Mouse (Mus musculus): ENCODE results near the gene Trak2.
"Not testable (repeated sequence)": the region's sequence is repeated elsewhere in the genome, so short reads cannot be mapped to it uniquely, and the experiment has no call there.

Trak2 gene

GRCm38 (mm10) chr1:58959682-58960081 is 13.5 kb downstream of the Trak2 start:
- no peak for DNase-seq (ENCODE audit: low read depth, low spot score)
- Histone ChIP-seq H3K27me3 (ENCODE audit: control insufficient read depth, insufficient read depth, low read length, poor library complexity, severe bottlenecking) (no peaks in the 10 kb centered on the region), H3K36me3 (ENCODE audit: control insufficient read depth, insufficient read depth, low read length, poor library complexity, severe bottlenecking) (no peaks in the 10 kb centered on the region)

GRCm38 (mm10) chr1:58958789-58959526 is 14.3 kb downstream of the Trak2 start:
- H3K27me3 ChIP-seq (ENCODE audit: control insufficient read depth, insufficient read depth, low read length, poor library complexity, severe bottlenecking); DNase-seq (ENCODE audit: low read depth, low spot score); H3K36me3 ChIP-seq (ENCODE audit: control insufficient read depth, insufficient read depth, low read length, poor library complexity, severe bottlenecking): not testable (repeated sequence)

GRCm38 (mm10) chr1:58957931-58958330 is 15.3 kb downstream of the Trak2 start:
- no peaks in the 10 kb centered on the region for H3K27me3 ChIP-seq (ENCODE audit: control insufficient read depth, insufficient read depth, low read length, poor library complexity, severe bottlenecking)
- no peaks in the 10 kb centered on the region for H3K36me3 ChIP-seq (ENCODE audit: control insufficient read depth, insufficient read depth, low read length, poor library complexity, severe bottlenecking)
- no peak for DNase-seq (ENCODE audit: low read depth, low spot score)

GRCm38 (mm10) chr1:58956229-58956628 is 17.0 kb downstream of the Trak2 start:
- Histone ChIP-seq H3K27me3 (ENCODE audit: control insufficient read depth, insufficient read depth, low read length, poor library complexity, severe bottlenecking) (no peaks in the 10 kb centered on the region), H3K36me3 (ENCODE audit: control insufficient read depth, insufficient read depth, low read length, poor library complexity, severe bottlenecking) (no peaks in the 10 kb centered on the region)
- DNase-seq (ENCODE audit: low read depth, low spot score), result peak; percentile 65

DNA sequence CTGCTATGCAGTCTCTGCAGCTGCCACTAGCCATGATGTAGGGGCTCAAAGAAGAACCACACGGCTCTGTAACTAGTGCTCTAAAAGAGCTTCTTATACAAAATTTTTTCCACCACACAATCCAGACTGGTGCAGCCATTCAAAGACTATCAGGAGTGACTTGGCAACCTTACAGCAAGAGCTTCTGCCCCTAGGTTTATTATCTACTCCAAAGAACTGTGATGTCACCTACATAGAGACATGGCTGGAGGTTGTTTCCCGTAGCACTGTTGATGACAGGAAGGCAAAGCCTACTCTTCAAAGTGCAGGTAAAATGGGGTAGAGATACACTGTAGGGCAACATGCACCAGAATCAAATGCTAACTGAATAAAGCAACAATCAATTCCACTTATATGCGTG is 17.5 kb downstream of the Trak2 start:
- H3K36me3 ChIP-seq (ENCODE audit: control insufficient read depth, insufficient read depth, low read length, poor library complexity, severe bottlenecking), result no peaks in the 10 kb centered on the region
- peak; percentile 8 for DNase-seq (ENCODE audit: low read depth, low spot score)
- H3K27me3 ChIP-seq (ENCODE audit: control insufficient read depth, insufficient read depth, low read length, poor library complexity, severe bottlenecking), result no peaks in the 10 kb centered on the region

DNA sequence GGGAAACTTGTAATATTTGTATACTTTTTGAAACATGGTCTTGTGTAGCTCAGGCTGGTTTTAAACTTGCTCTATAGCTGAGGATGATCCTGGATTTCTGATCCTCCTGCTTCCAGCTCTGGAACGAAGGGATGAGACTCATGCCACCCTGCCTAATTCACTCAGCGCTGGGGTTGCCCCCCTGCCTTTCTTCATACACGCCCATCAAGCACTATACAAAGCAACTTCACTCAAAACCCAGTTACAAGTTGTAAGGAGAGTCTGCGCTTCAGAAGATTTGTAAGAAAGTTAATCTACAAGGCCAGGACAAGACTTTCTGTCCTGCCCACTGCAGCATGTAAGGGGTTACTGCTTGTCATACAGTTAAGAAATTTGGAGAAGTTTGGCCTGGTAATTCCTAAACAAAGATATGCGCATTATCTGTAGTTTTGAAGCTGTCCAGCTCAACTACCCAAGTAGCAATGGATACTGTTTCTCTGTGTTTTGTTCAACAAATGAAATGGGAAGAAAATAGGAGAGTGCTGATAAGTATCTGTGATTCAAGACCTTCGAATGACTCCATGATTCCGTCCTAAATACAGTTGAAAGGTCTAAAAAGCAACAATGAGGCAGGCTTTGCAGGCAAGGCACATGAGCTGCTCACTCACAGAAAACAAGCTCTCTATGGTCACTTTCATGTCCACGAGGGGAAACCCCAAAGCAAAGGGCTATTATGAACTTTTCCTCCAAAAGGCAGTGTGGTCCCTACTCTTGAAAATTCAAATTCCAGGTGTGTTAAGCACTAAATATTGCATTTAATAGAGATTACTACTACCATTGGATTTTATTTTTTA is 18.4 kb downstream of the Trak2 start:
- no peaks in the 10 kb centered on the region for H3K27me3 ChIP-seq (ENCODE audit: control insufficient read depth, insufficient read depth, low read length, poor library complexity, severe bottlenecking)
- no peaks in the 10 kb centered on the region for H3K36me3 ChIP-seq (ENCODE audit: control insufficient read depth, insufficient read depth, low read length, poor library complexity, severe bottlenecking)
- DNase-seq (ENCODE audit: low read depth, low spot score), result no peak

GRCm38 (mm10) chr1:58953686-58954434 is 19.4 kb downstream of the Trak2 start:
- H3K27me3 ChIP-seq (ENCODE audit: control insufficient read depth, insufficient read depth, low read length, poor library complexity, severe bottlenecking), result no peaks in the 10 kb centered on the region
- H3K36me3 ChIP-seq (ENCODE audit: control insufficient read depth, insufficient read depth, low read length, poor library complexity, severe bottlenecking), result no peaks in the 10 kb centered on the region
- peak; percentile 79 for DNase-seq (ENCODE audit: low read depth, low spot score)

DNA sequence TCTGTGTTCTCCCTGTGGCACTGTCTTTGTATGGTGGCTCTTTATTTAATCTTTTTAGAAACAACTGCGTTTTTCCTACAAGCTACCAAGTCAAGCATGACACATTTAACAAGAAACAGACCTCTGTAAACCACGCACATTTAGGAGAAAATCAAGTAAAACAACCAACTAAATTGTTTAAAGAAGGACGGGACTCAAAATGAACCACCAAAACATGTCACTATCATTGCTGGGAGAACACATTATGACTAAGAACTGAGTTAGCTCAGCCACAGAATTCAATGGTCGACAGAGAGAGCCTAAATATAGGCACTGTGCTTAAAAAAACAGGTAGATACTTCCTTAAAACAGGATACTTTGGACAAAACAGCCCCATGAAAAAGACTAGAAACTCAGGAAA is 20.2 kb downstream of the Trak2 start:
- no peak for DNase-seq (ENCODE audit: low read depth, low spot score)
- Histone ChIP-seq H3K36me3 (ENCODE audit: control insufficient read depth, insufficient read depth, low read length, poor library complexity, severe bottlenecking) (no peaks in the 10 kb centered on the region), H3K27me3 (ENCODE audit: control insufficient read depth, insufficient read depth, low read length, poor library complexity, severe bottlenecking) (no peaks in the 10 kb centered on the region)

GRCm38 (mm10) chr1:58952526-58952925 is 20.7 kb downstream of the Trak2 start:
- Histone ChIP-seq H3K36me3 (ENCODE audit: control insufficient read depth, insufficient read depth, low read length, poor library complexity, severe bottlenecking) (no peaks in the 10 kb centered on the region), H3K27me3 (ENCODE audit: control insufficient read depth, insufficient read depth, low read length, poor library complexity, severe bottlenecking) (no peaks in the 10 kb centered on the region)
- no peak for DNase-seq (ENCODE audit: low read depth, low spot score)

- no peak for DNase-seq (ENCODE audit: low read depth, low spot score)
- no peaks in the 10 kb centered on the region for H3K36me3 ChIP-seq (ENCODE audit: control insufficient read depth, insufficient read depth, low read length, poor library complexity, severe bottlenecking)
- H3K27me3 ChIP-seq (ENCODE audit: control insufficient read depth, insufficient read depth, low read length, poor library complexity, severe bottlenecking), result no peaks in the 10 kb centered on the region
These were observed 21.4 kb downstream of the Trak2 start for GRCm38 (mm10) chr1:58951841-58952240.

DNA sequence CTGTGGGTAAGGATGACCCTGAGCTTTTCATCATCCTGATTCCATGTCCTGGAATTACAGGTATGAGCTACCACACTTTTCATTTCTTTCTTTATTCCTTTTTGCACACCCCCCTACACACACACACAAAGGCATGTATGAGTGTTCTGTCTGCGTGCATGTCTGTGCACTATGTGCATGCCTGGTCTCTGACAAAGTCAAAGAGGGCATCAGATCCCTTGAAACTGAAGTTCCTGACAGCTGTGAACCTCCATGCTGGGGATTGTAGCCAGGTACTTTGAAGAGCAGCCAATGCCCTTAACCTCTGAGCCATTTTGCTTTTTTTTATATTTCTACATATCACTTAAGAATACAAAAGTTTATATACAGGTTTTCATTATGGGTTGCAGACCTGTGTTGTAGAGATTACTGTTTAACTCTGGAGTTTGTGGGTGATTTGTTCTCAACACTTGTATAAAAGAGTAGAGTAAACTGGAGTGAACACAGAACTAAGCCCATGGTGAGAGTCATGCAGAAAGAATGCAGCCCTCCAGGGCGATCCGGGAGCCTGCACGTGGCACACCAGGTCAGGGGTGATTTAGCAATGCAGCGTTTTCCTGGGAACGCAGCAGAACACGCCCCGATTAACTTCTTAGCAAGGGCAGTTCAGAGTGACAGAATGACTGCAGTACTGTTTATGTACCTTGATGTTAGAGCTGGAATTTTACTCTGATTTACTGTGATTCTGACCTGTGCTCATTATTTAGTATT is 22.2 kb downstream of the Trak2 start:
- no peaks in the 10 kb centered on the region for H3K27me3 ChIP-seq (ENCODE audit: control insufficient read depth, insufficient read depth, low read length, poor library complexity, severe bottlenecking)
- H3K36me3 ChIP-seq (ENCODE audit: control insufficient read depth, insufficient read depth, low read length, poor library complexity, severe bottlenecking), result no peaks in the 10 kb centered on the region
- no peak for DNase-seq (ENCODE audit: low read depth, low spot score)

- H3K27me3 ChIP-seq (ENCODE audit: control insufficient read depth, insufficient read depth, low read length, poor library complexity, severe bottlenecking), result no peaks in the 10 kb centered on the region
- DNase-seq (ENCODE audit: low read depth, low spot score), result peak; percentile 71
These were observed 23.6 kb downstream of the Trak2 start for GRCm38 (mm10) chr1:58949561-58950106.

GRCm38 (mm10) chr1:58946718-58947117 is 26.5 kb downstream of the Trak2 start:
- no peak for DNase-seq (ENCODE audit: low read depth, low spot score)
- Histone ChIP-seq H3K27me3 (ENCODE audit: control insufficient read depth, insufficient read depth, low read length, poor library complexity, severe bottlenecking) (no peaks in the 10 kb centered on the region), H3K36me3 (ENCODE audit: control insufficient read depth, insufficient read depth, low read length, poor library complexity, severe bottlenecking) (no peaks in the 10 kb centered on the region)

More at GRCm38 (mm10) chr1:58949561-58950106, 23.6 kb downstream of the Trak2 start:
- H3K36me3 ChIP-seq (ENCODE audit: control insufficient read depth, insufficient read depth, low read length, poor library complexity, severe bottlenecking), result no peaks in the 10 kb centered on the region
